9 mouse cellular contexts compared by ENCODE assay signal in the genomic region with DNA sequence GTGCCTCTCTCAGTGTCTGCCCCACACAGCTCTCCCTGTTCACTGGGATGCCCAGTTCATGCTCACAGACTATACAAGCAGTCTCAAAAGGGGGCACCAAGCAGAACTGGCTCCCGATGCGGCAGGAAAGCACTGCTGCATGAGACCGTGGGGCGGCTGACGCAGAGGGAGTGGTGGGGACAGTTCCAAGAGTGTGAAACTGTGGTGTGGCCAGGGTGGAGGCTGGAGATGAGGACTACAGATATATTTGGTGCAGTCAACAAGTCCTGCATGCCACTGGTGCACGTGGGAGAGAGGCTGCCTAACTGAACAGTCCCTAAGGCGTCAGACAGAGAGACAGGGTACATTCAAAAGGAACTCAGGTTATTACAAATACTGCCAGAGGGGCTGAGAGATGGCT. TPM values are rescaled to one million over a fixed set of nuclear protein-coding genes. Genes with fewer than 3 reads are reported as not detected.
DNase-seq lines count a peak whose midpoint lies in the region; ATAC-seq and TF ChIP-seq lines count a peak whose summit lies in the region.
"Had no signal": no experiment of that assay in that cellular context is flagged by ENCODE, and none has a peak within 500 bp of the region (broad histone marks: within the 10 kb centered on the region; RNA-seq: fewer than 3 reads in every experiment).

No protein-coding gene starts in this region.

- peak overlapping the region; percentile 5; the same call in 1 of the 2 replicates for H3K4me3 ChIP-seq in heart, embryonic 16.5 days (ENCODE audit: low read length)
- H3K4me3 ChIP-seq in lung, postnatal 0 days (ENCODE audit: low read depth, low read length), result no peak overlapping the region
- H3K4me3 ChIP-seq in neural tube, embryonic 15.5 days (replicated peaks), result no peak overlapping the region
- H3K4me3 ChIP-seq: midbrain, embryonic 12.5 days had no signal

- no peak for DNase-seq in frontal cortex, postnatal 25 days (ENCODE audit: low spot score in 2 of 2)
- DNase-seq in MEL-GATA-1-ER (ENCODE audit: extremely low read depth, low read depth), result peak; percentile 32
- peak; percentile 36 for DNase-seq in lung, postnatal 0 days (ENCODE audit: low spot score)
- DNase-seq in thymus, postnatal 25 days, result peak; percentile 12
- DNase-seq in adrenal gland, postnatal 25 days, result no peak

- peak overlapping the region; percentile 44 for H3K4me2 ChIP-seq in heart, embryonic 16.5 days (ENCODE audit: low read depth, low read length)
- no peak overlapping the region; the same call in 1 of the 2 replicates for H3K4me2 ChIP-seq in lung, postnatal 0 days (replicated peaks; ENCODE audit: low read depth, low read length)
- no peak overlapping the region for H3K4me2 ChIP-seq in neural tube, embryonic 15.5 days
- H3K4me2 ChIP-seq: midbrain, embryonic 12.5 days had no signal

- H3K9ac ChIP-seq in heart, embryonic 16.5 days (ENCODE audit: low read length), result peak overlapping the region; percentile 41
- no peak overlapping the region for H3K9ac ChIP-seq in lung, postnatal 0 days (replicated peaks; ENCODE audit: low read depth)
- no peak overlapping the region for H3K9ac ChIP-seq in neural tube, embryonic 15.5 days (replicated peaks)
- H3K9ac ChIP-seq: midbrain, embryonic 12.5 days had no signal

- H3K36me3 ChIP-seq in heart, embryonic 16.5 days (ENCODE audit: control insufficient read depth, insufficient read depth), result no peaks in the 10 kb centered on the region
- no peaks in the 10 kb centered on the region for H3K36me3 ChIP-seq in lung, postnatal 0 days (ENCODE audit: insufficient read depth, low read length)
- no peaks in the 10 kb centered on the region for H3K36me3 ChIP-seq in neural tube, embryonic 15.5 days
- H3K36me3 ChIP-seq: midbrain, embryonic 12.5 days had no signal

- ATAC-seq in frontal cortex, adult (ENCODE audit: low TSS enrichment), result peak; percentile 59; the same call in 1 of the 2 replicates
- ATAC-seq in heart, embryonic 16.5 days (replicated peaks; ENCODE audit: extremely low read depth, insufficient read depth, low FRiP score), result no peak
- peak; percentile 71 for ATAC-seq in lung, postnatal 0 days
- no peak for ATAC-seq in neural tube, embryonic 15.5 days (ENCODE audit: low FRiP score)

- no peaks in the 10 kb centered on the region for H3K9me3 ChIP-seq in heart, embryonic 16.5 days (replicated peaks; ENCODE audit: control insufficient read depth, low read length)
- no peaks in the 10 kb centered on the region for H3K9me3 ChIP-seq in lung, postnatal 0 days (ENCODE audit: low read length)
- H3K9me3 ChIP-seq in neural tube, embryonic 15.5 days (replicated peaks), result no peaks in the 10 kb centered on the region
- H3K9me3 ChIP-seq: midbrain, embryonic 12.5 days had no signal

- peak overlapping the region; percentile 69 for H3K27ac ChIP-seq in heart, embryonic 16.5 days (ENCODE audit: low read length)
- peak overlapping the region; percentile 76 for H3K27ac ChIP-seq in lung, postnatal 0 days (ENCODE audit: low read length)
- H3K27ac ChIP-seq in neural tube, embryonic 15.5 days (replicated peaks), result no peak overlapping the region
- H3K27ac ChIP-seq: midbrain, embryonic 12.5 days had no signal

- peak; percentile 17; the same call in 1 of the 2 replicates for TF ChIP-seq CTCF in lung, postnatal 0 days (IDR thresholded peaks at IDR 0.05)

- H3K27me3 ChIP-seq in heart, embryonic 16.5 days (ENCODE audit: control insufficient read depth, insufficient read depth, low read length), result no peaks in the 10 kb centered on the region
- H3K27me3 ChIP-seq in lung, postnatal 0 days (replicated peaks; ENCODE audit: insufficient read depth, low read length), result no peaks in the 10 kb centered on the region
- H3K27me3 ChIP-seq in neural tube, embryonic 15.5 days (replicated peaks), result no peaks in the 10 kb centered on the region

- TF ChIP-seq EP300 in lung, postnatal 0 days (IDR thresholded peaks at IDR 0.05), result no peak

- peaks cover 15% of the 10 kb centered on the region for H3K4me1 ChIP-seq in heart, embryonic 16.5 days (ENCODE audit: control insufficient read depth, insufficient read depth, low read length)
- H3K4me1 ChIP-seq in lung, postnatal 0 days (ENCODE audit: insufficient read depth, low read depth, low read length), result peaks cover 6% of the 10 kb centered on the region; the same call in 1 of the 2 replicates
- H3K4me1 ChIP-seq in neural tube, embryonic 15.5 days, result no peaks in the 10 kb centered on the region
- H3K4me1 ChIP-seq: midbrain, embryonic 12.5 days had no signal

- WGBS in heart, embryonic 16.5 days, result 17% methylated on average over 7 of the region's 7 CpGs
- 30% methylated on average over 7 of the region's 7 CpGs for WGBS in lung, postnatal 0 days
- 70% methylated on average over 7 of the region's 7 CpGs for WGBS in neural tube, embryonic 15.5 days

RNA-seq across cellular contexts. Expression of gene Phb, which starts 22.2 kb away (rescaled TPM):
- polyA plus RNA-seq in heart, embryonic 16.5 days (2015; fragmentation: Nextera tagmentation; extraction: Ambion mirVana), result 295 and 306 TPM in 2 replicates
- 94.7 and 95.1 TPM in 2 replicates for polyA plus RNA-seq in lung, postnatal 0 days (2015; fragmentation: Nextera tagmentation; extraction: Ambion mirVana)
- total RNA-seq in adrenal gland, postnatal 25 days (2021), result 225 and 315 TPM in 2 replicates
- 205 and 208 TPM in 2 replicates for polyA plus RNA-seq in neural tube, embryonic 15.5 days (2015; fragmentation: Nextera tagmentation; extraction: Ambion mirVana)

RNA-seq across cellular contexts. Expression of gene Zfp652, which starts 23.5 kb away (rescaled TPM):
- 13.6 and 14.0 TPM in 2 replicates for polyA plus RNA-seq in heart, embryonic 16.5 days (2015; fragmentation: Nextera tagmentation; extraction: Ambion mirVana)
- 18.5 and 19.6 TPM in 2 replicates for polyA plus RNA-seq in lung, postnatal 0 days (2015; fragmentation: Nextera tagmentation; extraction: Ambion mirVana)
- total RNA-seq in adrenal gland, postnatal 25 days (2021), result 40.8 and 51.1 TPM in 2 replicates
- polyA plus RNA-seq in neural tube, embryonic 15.5 days (2015; fragmentation: Nextera tagmentation; extraction: Ambion mirVana), result 23.8 and 24.4 TPM in 2 replicates

RNA-seq across cellular contexts. Expression of gene B130006D01Rik, which starts 34.4 kb away (rescaled TPM):
- 0.69 and 0.98 TPM in 2 replicates for polyA plus RNA-seq in heart, embryonic 16.5 days (2015; fragmentation: Nextera tagmentation; extraction: Ambion mirVana)
- polyA plus RNA-seq in lung, postnatal 0 days (2015; fragmentation: Nextera tagmentation; extraction: Ambion mirVana), result 0.42 and 0.61 TPM in 2 replicates
- total RNA-seq in adrenal gland, postnatal 25 days (2021), result 1.1 and 1.4 TPM in 2 replicates
- 0.99 and 1.3 TPM in 2 replicates for polyA plus RNA-seq in neural tube, embryonic 15.5 days (2015; fragmentation: Nextera tagmentation; extraction: Ambion mirVana)

Comparison
In these comparisons a context has a peak if more than half of its experiments do, and no peak if none do; other contexts are left out.
1. ATAC-seq: peak in frontal cortex, adult (single experiment) and lung, postnatal 0 days (single experiment); none in heart, embryonic 16.5 days (single experiment) and neural tube, embryonic 15.5 days (single experiment).
2. DNase-seq: peak in MEL-GATA-1-ER (single experiment), lung, postnatal 0 days (single experiment) and thymus, postnatal 25 days (single experiment); none in frontal cortex, postnatal 25 days (0 of 2) and adrenal gland, postnatal 25 days (single experiment).